In genomic region chr2:22621828-22622731, GRCm38 (mm10) we compare ENCODE assay signal across 9 mouse cellular contexts. TPM values are rescaled to one million over a fixed set of nuclear protein-coding genes. Genes with fewer than 3 reads are reported as not detected.
DNase-seq lines count a peak whose midpoint lies in the region; ATAC-seq and TF ChIP-seq lines count a peak whose summit lies in the region.
"Had no signal": no experiment of that assay in that cellular context is flagged by ENCODE, and none has a peak within 500 bp of the region (broad histone marks: within the 10 kb centered on the region; RNA-seq: fewer than 3 reads in every experiment).

TSS of gene Gad2 (plus strand) at chr2:22622205.

- TF ChIP-seq CTCF in CH12.LX (conservative IDR thresholded peaks at IDR 0.05 in 1 of 2, IDR thresholded peaks at IDR 0.05 in 1 of 2; ENCODE audit: low read depth in 2 of 2, low read length in 2 of 2), result no peak

- no peak for TF ChIP-seq RAD21 in CH12.LX (IDR thresholded peaks at IDR 0.05; ENCODE audit: low read depth, low read length)

- H3K4me1 ChIP-seq in CH12.LX (ENCODE audit: control insufficient read depth in 1 of 2, insufficient read depth in 2 of 2), result no peaks in the 10 kb centered on the region
- H3K4me1 ChIP-seq in midbrain, embryonic 13.5 days (replicated peaks), result peaks cover 48% of the 10 kb centered on the region

- H3K4me3 ChIP-seq in CH12.LX (replicated peaks in 1 of 3; ENCODE audit: low read depth in 2 of 3, low read length in 2 of 3, poor library complexity in 1 of 3), result no peak within 1 kb of the TSS
- H3K4me3 ChIP-seq in midbrain, embryonic 13.5 days (replicated peaks), result peak within 1 kb of the TSS; percentile 56

- in situ Hi-C loops in CH12.LX (cut with MboI; ENCODE audit: low pct_ligation_motif_present, low pct_unique_long_range_greater_than_20kb, low sequenced_read_pairs), result no loop called here

- no peaks in the 10 kb centered on the region for H3K36me3 ChIP-seq in CH12.LX (replicated peaks in 1 of 2; ENCODE audit: control insufficient read depth in 1 of 2, insufficient read depth in 1 of 2, low read length in 1 of 2)
- no peaks in the 10 kb centered on the region for H3K36me3 ChIP-seq in midbrain, embryonic 13.5 days

- peak within 1 kb of the TSS; percentile 33; the same call in 1 of the 2 replicates for H3K27ac ChIP-seq in CH12.LX (ENCODE audit: insufficient read depth, low read depth)
- H3K27ac ChIP-seq in midbrain, embryonic 13.5 days, result peak within 1 kb of the TSS; percentile 97
- H3K27ac ChIP-seq: macrophage had no signal

- ATAC-seq in midbrain, embryonic 13.5 days, result peak; percentile 87

- H3K79me2 ChIP-seq in CH12.LX (replicated peaks; ENCODE audit: control insufficient read depth, extremely low read depth, insufficient read depth, poor library complexity, severe bottlenecking), result no peaks in the 10 kb centered on the region

- H3K27me3 ChIP-seq in CH12.LX (replicated peaks), result no peaks in the 10 kb centered on the region
- H3K27me3 ChIP-seq in midbrain, embryonic 13.5 days, result peaks cover 88% of the 10 kb centered on the region

- TF ChIP-seq POLR2A in CH12.LX (IDR thresholded peaks at IDR 0.05; ENCODE audit: low read depth, low read length), result no peak

- peak; percentile 14 for DNase-seq in cerebellum, adult 18-20 months
- no peak for DNase-seq in cerebellum, adult 11 months
- DNase-seq in CH12.LX (ENCODE audit: extremely low read depth), result no peak
- peak; percentile 77 for DNase-seq in embryo, embryonic 10 days (ENCODE audit: low spot score)
- peak; percentile 54 for DNase-seq in heart, postnatal 4 days
- DNase-seq in layer of hippocampus, postnatal 25 days (ENCODE audit: extremely low spot score in 1 of 2, low spot score in 1 of 2), result no peak
- no peak for DNase-seq in B cell, adult 2 months

- no peak within 1 kb of the TSS for H3K4me2 ChIP-seq in CH12.LX (ENCODE audit: insufficient read depth, low read depth, poor library complexity, severe bottlenecking)
- peak within 1 kb of the TSS; percentile 77 for H3K4me2 ChIP-seq in midbrain, embryonic 13.5 days (replicated peaks)

- dilution Hi-C loops in CH12.LX (cut with MboI; ENCODE audit: extremely low pct_ligation_motif_present, extremely low pct_unique_long_range_greater_than_20kb, low sequenced_read_pairs), result no loop called here

- no peak within 1 kb of the TSS for H3K9ac ChIP-seq in CH12.LX (ENCODE audit: insufficient read depth, low read depth)
- H3K9ac ChIP-seq in midbrain, embryonic 13.5 days (replicated peaks), result peak within 1 kb of the TSS; percentile 80

- no peak for TF ChIP-seq EP300 in CH12.LX (IDR thresholded peaks at IDR 0.05; ENCODE audit: low read length)

- under 1% methylated on average over 55 of the region's 55 CpGs for WGBS in midbrain, embryonic 13.5 days

- peaks cover 11% of the 10 kb centered on the region for H3K9me3 ChIP-seq in CH12.LX (replicated peaks; ENCODE audit: low read length)
- no peaks in the 10 kb centered on the region for H3K9me3 ChIP-seq in midbrain, embryonic 13.5 days

TF ChIP-seq in CH12.LX, 34 proteins besides CTCF, POLR2A, EP300 and RAD21:
- no peak for TF ChIP-seq ELF1 (IDR thresholded peaks at IDR 0.05; ENCODE audit: low read depth, low read length)
- TF ChIP-seq RCOR1 (conservative IDR thresholded peaks at IDR 0.05; ENCODE audit: low read depth, low read length), result no peak
- TF ChIP-seq USF1 (IDR thresholded peaks at IDR 0.05; ENCODE audit: low read depth, low read length), result no peak
- TF ChIP-seq UBTF (IDR thresholded peaks at IDR 0.05; ENCODE audit: low read depth, low read length), result no peak
- TF ChIP-seq IRF4 (IDR thresholded peaks at IDR 0.05; ENCODE audit: low read depth, low read length), result no peak
- TF ChIP-seq MAFK (IDR thresholded peaks at IDR 0.05; ENCODE audit: insufficient replicate concordance, low read length), result no peak
- TF ChIP-seq KAT2A (IDR thresholded peaks at IDR 0.05; ENCODE audit: insufficient replicate concordance, low read length), result no peak
- no peak for TF ChIP-seq SMC3 (IDR thresholded peaks at IDR 0.05; ENCODE audit: low read depth, low read length)
- TF ChIP-seq CHD1 (IDR thresholded peaks at IDR 0.05; ENCODE audit: low read depth, low read length), result no peak
- no peak for TF ChIP-seq BHLHE40 (IDR thresholded peaks at IDR 0.05; ENCODE audit: low read depth, low read length)
- TF ChIP-seq ZMIZ1 (IDR thresholded peaks at IDR 0.05; ENCODE audit: low read depth, low read length), result no peak
- TF ChIP-seq MAZ (IDR thresholded peaks at IDR 0.05; ENCODE audit: low read depth, low read length), result no peak
TF ChIP-seq in CH12.LX: peak in this region for 0.

RNA-seq across cellular contexts. Expression of gene Gad2, which starts in this region (rescaled TPM):
- total RNA-seq in CH12.LX (2012; rRNA removed), result 0.04 and 0.13 TPM in 2 replicates
- not detected in 2 replicates for total RNA-seq in CH12.LX (2014; rRNA removed)
- polyA plus RNA-seq in CH12.LX (2012; ENCODE audit: insufficient read length, low read depth), result not detected in 2 replicates
- total RNA-seq in heart, postnatal 4 days (2021), result not detected
- total RNA-seq in layer of hippocampus, postnatal 25 days (2021), result 10 to 100 TPM; 90.0 to 93.0 TPM
- 84.0 and 90.6 TPM in 2 replicates for polyA plus RNA-seq in midbrain, embryonic 13.5 days (2015; fragmentation: Nextera tagmentation; extraction: Ambion mirVana)
- polyA plus RNA-seq: macrophage had no signal

Comparison
In these comparisons a context has a peak if more than half of its experiments do, and no peak if none do; other contexts are left out.
1. RNA of gene Gad2 (total RNA-seq): 90.0 to 93.0 TPM in layer of hippocampus, postnatal 25 days; not detected in heart, postnatal 4 days and 0.04 to 0.13 TPM in CH12.LX; every median in the first group is over 10 times any median in the second.
2. RNA of gene Gad2 (polyA plus RNA-seq): 84.0 to 90.6 TPM in midbrain, embryonic 13.5 days; not detected in CH12.LX; every median in the first group is over 10 times any median in the second.
3. DNase-seq: peak in cerebellum, adult 18-20 months (2 of 2) and embryo, embryonic 10 days (single experiment); none in cerebellum, adult 11 months (single experiment), CH12.LX (single experiment), layer of hippocampus, postnatal 25 days (0 of 2) and B cell, adult 2 months (0 of 2).
4. Peak in DNase-seq in heart, postnatal 4 days; RNA of the gene not detected or under 1 TPM.